In genomic region chr2:160325105-160325644, GRCm38 (mm10) we compare ENCODE assay signal across 20 mouse cellular contexts. TPM values are rescaled to one million over a fixed set of nuclear protein-coding genes. Genes with fewer than 3 reads are reported as not detected.
"Had no signal": no experiment of that assay in that cellular context is flagged by ENCODE, and none has a peak within 500 bp of the region (broad histone marks: within the 10 kb centered on the region; RNA-seq: fewer than 3 reads in every experiment).

No protein-coding gene starts in this region.

- H3K9ac ChIP-seq: liver, embryonic 13.5 days; liver, embryonic 15.5 days; liver, postnatal 0 days; lung, embryonic 14.5 days; midbrain, embryonic 12.5 days; neural tube, embryonic 13.5 days; neural tube, embryonic 15.5 days had no signal

- H3K9me3 ChIP-seq: liver, embryonic 13.5 days; liver, embryonic 15.5 days; midbrain, embryonic 10.5 days; midbrain, embryonic 12.5 days; neural tube, embryonic 13.5 days; neural tube, embryonic 15.5 days had no signal

- H3K36me3 ChIP-seq: liver, embryonic 13.5 days; liver, embryonic 15.5 days; midbrain, embryonic 10.5 days; midbrain, embryonic 12.5 days; neural tube, embryonic 13.5 days; neural tube, embryonic 15.5 days had no signal

- H3K4me3 ChIP-seq: liver, embryonic 13.5 days; liver, embryonic 15.5 days; midbrain, embryonic 10.5 days; midbrain, embryonic 12.5 days; myocyte; neural tube, embryonic 13.5 days; neural tube, embryonic 15.5 days had no signal

- H3K27me3 ChIP-seq: liver, embryonic 13.5 days; liver, embryonic 15.5 days; midbrain, embryonic 12.5 days; neural tube, embryonic 15.5 days had no signal

- ATAC-seq: liver, postnatal 0 days; midbrain, embryonic 16.5 days had no signal

- H3K4me2 ChIP-seq: liver, embryonic 15.5 days; lung, embryonic 14.5 days; midbrain, embryonic 12.5 days; neural tube, embryonic 13.5 days; neural tube, embryonic 15.5 days had no signal

- H3K27ac ChIP-seq: liver, embryonic 13.5 days; liver, embryonic 15.5 days; midbrain, embryonic 10.5 days; midbrain, embryonic 12.5 days; neural tube, embryonic 13.5 days; neural tube, embryonic 15.5 days had no signal

- DNase-seq: liver, embryonic 13.5 days; liver, postnatal 0 days; lung, embryonic 14.5 days; lung, postnatal 10 days; lung, postnatal 4 days; midbrain, embryonic 14.5 days; retina, postnatal 1 day; right cerebral cortex, adult 18-20 months; spleen, adult 18-20 months; thymus, adult 18-20 months; thymus, postnatal 25 days had no signal

RNA-seq across cellular contexts. Expression of gene Gm826, which starts 8.8 kb away (rescaled TPM):
- polyA plus RNA-seq: midbrain, embryonic 16.5 days; myocyte; neural tube, embryonic 11.5 days; neural tube, embryonic 13.5 days; neural tube, embryonic 15.5 days; stomach, embryonic 14.5 days had no signal
